Mouse (Mus musculus) olfactory bulb, adult 2 months (tissue): ENCODE results near the gene Ugcg. TPM values are rescaled to one million over a fixed set of nuclear protein-coding genes. Genes with fewer than 3 reads are reported as not detected.
"Not testable (repeated sequence)": the region's sequence is repeated elsewhere in the genome, so short reads cannot be mapped to it uniquely, and the experiment has no call there.

Experiments used
- H3K27ac ChIP-seq: fragments of 200-500 bp; 2 replicates; pipeline ENCODE4 v1.5.1; 2012; ENCODE audit warnings: low read depth, low read length; ENCODE audit not compliant: insufficient read depth
- H3K4me1 ChIP-seq: fragments of 200-500 bp; 2 replicates; pipeline ENCODE4 v1.6.1; 2012; ENCODE audit warnings: low read length; ENCODE audit not compliant: control insufficient read depth, insufficient read depth
- H3K4me3 ChIP-seq: fragments of 200-500 bp; 2 replicates; pipeline ENCODE4 v1.5.1; 2012; ENCODE audit warnings: mild to moderate bottlenecking, low read depth, low read length, moderate library complexity; ENCODE audit not compliant: insufficient read depth
- CTCF ChIP-seq: fragments of 200-500 bp; IDR thresholded peaks from 2 replicates; pipeline ENCODE4 v1.5.1; 2012; ENCODE audit warnings: low read depth, mild to moderate bottlenecking, low read length, moderate library complexity; ENCODE audit not compliant: insufficient read depth
- POLR2A ChIP-seq: fragments of 200-500 bp; IDR thresholded peaks from 2 replicates; pipeline ENCODE4 v1.6.1; 2012; ENCODE audit warnings: mild to moderate bottlenecking, low read depth, low read length, moderate library complexity; ENCODE audit not compliant: insufficient read depth
- WGBS: fragments of 180-500 bp; shearing (Covaris S2); methylation state at CpG from one replicate; pipeline ENCODE4 v1.1.7; 2018; 5-methylcytosine and 5-hydroxymethylcytosine counted together
- polyA plus RNA-seq: library from polyadenylated mRNA; stranded (reverse); fragments of >200 nt; gene quantifications from 2 replicates; pipeline ENCODE4 v1.2.4, GENCODE M21; 2012; ENCODE audit warnings: low replicate concordance; ENCODE audit not compliant: missing spikeins, insufficient read depth, insufficient read length

The Ugcg gene
- polyA plus RNA-seq, 1 experiment, result not detected

DNA sequence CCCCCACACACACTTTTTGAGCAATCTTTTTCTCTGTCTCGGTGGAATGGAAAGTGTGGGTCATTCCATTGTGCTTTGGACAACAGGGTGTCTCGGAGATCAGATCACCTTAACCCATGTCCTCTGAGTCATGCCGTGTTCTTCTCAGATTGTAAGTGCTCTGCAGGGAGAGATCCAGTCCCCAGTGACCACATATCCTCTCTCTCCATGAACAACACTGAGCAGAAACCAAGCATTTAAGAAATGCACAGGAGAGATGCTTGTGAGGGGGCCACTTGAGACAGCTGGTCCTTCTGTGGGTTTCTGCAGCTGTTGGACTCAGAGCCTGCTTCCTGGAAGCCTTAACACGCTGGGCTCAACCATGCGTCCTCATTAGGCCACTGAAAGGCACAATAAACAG is 66.9 kb downstream of the Ugcg start:
- TF ChIP-seq CTCF (no peak), POLR2A (no peak)
- WGBS, result 67% methylated on average over 5 of the region's 5 CpGs
- Histone ChIP-seq H3K4me3 (no peak overlapping the region), H3K4me1 (no peaks in the 10 kb centered on the region), H3K27ac (no peak overlapping the region)

- 77% methylated on average over 3 of the region's 3 CpGs for WGBS
- Histone ChIP-seq H3K4me1 (no peaks in the 10 kb centered on the region), H3K27ac (no peak overlapping the region), H3K4me3 (no peak overlapping the region)
- no peak for TF ChIP-seq POLR2A
Measured at GRCm38 (mm10) chr4:59257866-59258265, 68.8 kb downstream of the Ugcg start.

DNA sequence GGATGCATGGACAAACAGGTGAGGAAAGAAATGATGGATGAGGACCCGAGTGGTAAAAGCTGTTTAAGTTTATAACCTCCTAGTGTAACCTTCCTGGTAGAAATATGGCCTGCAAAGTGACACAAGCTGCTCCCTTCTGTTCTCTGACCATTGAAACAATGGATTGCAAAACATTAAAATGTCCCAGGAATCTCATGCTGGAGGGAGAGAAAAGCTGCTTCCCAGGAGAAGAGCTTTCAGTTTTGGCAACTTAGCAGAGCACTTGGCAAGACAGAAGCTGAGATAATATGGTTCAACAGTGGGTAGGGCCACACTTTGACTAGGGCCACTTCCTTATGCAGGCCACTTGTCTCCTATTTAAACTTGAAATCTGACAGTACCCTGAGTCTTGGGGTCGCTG is 69.7 kb downstream of the Ugcg start:
- Histone ChIP-seq H3K4me3 (no peak overlapping the region), H3K4me1 (no peaks in the 10 kb centered on the region), H3K27ac (no peak overlapping the region)
- 81% methylated on average over 2 of the region's 2 CpGs for WGBS
- TF ChIP-seq CTCF, result no peak
- TF ChIP-seq POLR2A, result no peak

DNA sequence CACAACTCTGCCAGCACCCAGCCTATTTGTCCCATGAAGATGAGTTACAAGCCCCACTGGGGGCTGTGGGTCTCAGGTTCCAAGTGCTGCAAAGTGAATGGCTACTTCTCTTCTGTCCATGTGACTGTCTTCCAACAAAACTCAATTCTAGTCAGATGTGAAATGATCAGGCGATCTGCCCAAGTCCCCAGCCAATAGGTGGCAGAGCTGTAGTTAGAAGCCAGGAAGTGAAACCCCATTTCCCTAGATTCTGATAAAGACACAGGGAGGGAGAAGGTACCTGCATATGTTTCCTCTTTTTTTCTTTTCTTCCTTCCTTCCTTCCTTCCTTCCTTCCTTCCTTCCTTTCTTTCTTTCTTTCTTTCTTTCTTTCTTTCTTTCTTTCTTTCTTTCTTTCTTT is 70.7 kb downstream of the Ugcg start:
- Histone ChIP-seq H3K4me3 (no peak overlapping the region), H3K4me1 (no peaks in the 10 kb centered on the region), H3K27ac (no peak overlapping the region)
- TF ChIP-seq CTCF (no peak), POLR2A (no peak)
- WGBS, result 82% methylated on average over 1 of the region's 1 CpGs

DNA sequence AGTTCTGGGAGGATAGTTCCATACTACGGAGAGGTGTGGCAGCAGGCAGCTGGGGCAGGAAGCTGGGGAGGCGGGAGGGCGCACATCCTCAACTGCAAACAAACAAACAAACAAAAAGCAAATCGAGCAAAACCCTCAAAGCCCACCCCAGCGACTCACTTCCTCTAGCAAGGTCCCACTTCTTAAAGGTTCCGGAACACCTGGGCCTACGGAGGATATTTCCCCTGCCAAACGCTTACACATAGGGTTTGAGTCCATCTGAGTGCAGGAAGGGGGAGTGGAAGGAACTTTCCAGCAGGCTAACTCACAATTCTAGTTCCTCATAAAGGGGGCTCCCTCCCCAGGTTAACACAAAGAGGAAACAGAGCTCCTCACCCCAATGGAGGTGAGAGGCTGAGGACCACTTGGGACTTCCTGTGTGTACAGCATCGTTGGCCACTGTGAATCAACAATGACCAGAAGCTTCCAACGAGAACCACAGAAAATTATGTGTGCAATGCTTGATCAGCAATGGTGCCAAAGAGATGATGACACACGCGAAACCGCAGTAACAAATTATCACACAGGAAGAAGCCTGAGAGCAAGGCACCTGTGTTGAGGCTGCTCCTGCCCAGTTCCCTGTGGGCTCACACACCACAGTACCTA is 71.9 kb downstream of the Ugcg start:
- Histone ChIP-seq H3K4me1 (no peaks in the 10 kb centered on the region), H3K27ac (no peak overlapping the region), H3K4me3 (no peak overlapping the region)
- 88% methylated on average over 13 of the region's 13 CpGs for WGBS
- TF ChIP-seq POLR2A, result no peak
- TF ChIP-seq CTCF, result no peak

- not testable (repeated sequence) for H3K27ac ChIP-seq, H3K4me1 ChIP-seq, H3K4me3 ChIP-seq
- WGBS, result 95% methylated on average over 10 of the region's 10 CpGs
Measured at GRCm38 (mm10) chr4:59261582-59261981, 72.5 kb downstream of the Ugcg start.

DNA sequence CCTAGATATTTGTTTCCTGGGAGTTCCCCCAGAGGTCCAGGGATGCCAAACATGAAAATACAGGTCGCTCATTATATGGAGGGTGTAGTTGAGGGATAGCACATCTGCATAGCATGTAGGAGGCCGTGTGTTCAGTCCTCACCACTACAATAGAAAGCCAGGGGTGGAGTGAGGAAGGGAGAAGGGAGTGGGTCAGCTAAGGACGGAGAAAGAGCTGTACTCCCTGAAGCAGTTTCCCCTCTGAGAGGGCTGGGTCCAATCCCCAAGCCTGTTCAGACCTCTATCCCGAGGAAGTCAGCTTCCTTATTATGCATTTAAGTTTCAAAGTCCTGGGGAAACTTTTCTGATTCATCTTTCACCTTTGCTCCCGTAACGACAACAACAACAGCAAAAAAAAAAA is 73.1 kb downstream of the Ugcg start:
- TF ChIP-seq POLR2A, result no peak
- no peak for TF ChIP-seq CTCF
- H3K4me3 ChIP-seq, result no peak overlapping the region
- no peaks in the 10 kb centered on the region for H3K4me1 ChIP-seq
- no peak overlapping the region for H3K27ac ChIP-seq
- WGBS, result 71% methylated on average over 6 of the region's 6 CpGs

DNA sequence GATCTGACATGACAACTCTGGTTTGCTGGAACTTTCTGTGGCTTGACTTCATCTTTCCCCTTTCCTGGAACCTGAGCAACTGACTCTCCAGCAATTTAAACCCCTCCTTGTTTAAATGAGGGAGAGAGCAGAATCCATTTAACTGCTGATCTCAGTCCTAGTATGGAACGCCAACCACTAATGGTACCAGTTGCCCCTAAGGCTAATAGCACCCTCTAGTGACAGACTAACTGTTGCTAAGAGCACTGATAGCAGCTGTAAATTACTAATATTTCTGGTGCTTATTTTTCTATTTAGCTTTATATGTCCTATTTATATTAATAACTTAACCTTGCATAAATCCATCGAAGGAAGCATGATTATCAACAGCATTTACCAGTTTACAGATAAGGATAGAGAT is 74.4 kb downstream of the Ugcg start:
- WGBS, result 90% methylated on average over 2 of the region's 2 CpGs
- no peaks in the 10 kb centered on the region for H3K4me1 ChIP-seq
- TF ChIP-seq CTCF, result no peak
- H3K27ac ChIP-seq, result no peak overlapping the region
- H3K4me3 ChIP-seq, result no peak overlapping the region

DNA sequence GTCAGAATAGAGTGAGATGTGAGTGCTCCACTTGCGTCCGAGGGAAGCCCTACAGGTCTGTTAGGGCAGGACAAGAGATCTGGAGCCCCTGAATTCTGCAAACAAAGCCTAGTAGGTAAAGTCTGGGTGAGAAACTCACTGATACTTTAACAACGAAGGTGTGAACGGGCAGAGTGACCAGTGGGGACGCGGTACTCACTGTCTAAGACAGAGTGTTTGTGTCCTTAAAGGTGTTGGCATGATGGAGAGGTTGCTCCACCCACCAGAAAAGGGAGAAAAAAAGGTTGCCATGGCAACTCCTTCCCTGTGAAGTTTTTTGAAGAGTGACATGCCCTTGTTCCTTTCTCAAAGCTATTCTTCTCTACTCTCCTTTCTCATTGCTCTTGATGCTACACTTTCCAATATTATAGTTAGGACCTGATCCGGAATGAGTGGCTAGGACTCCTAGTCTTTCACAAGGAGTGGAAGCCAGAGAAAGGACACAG is 75.6 kb downstream of the Ugcg start:
- no peak for TF ChIP-seq CTCF
- TF ChIP-seq POLR2A, result no peak
- Histone ChIP-seq H3K27ac (no peak overlapping the region), H3K4me3 (no peak overlapping the region), H3K4me1 (no peaks in the 10 kb centered on the region)
- WGBS, result 90% methylated on average over 7 of the region's 7 CpGs

DNA sequence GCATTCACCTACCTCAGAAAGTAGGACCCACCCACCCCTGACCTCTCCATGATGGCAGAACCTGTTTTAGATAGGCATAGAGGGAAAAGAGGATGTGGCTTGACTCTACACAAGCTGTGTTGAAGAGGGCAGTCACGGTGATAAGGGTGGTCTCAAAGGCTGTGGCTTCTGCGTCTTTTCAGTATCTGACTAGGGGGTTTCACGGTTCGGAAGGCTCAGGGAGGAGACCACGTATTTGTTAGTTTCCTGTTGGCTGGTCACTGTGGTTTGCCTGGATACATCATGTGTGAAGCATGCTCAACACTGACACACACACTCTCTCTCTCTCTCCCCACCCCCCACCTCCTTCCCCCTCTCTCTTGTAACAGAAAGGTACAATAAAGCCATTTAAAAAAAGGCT is 76.1 kb downstream of the Ugcg start:
- TF ChIP-seq POLR2A (no peak), CTCF (no peak)
- H3K4me3 ChIP-seq, result no peak overlapping the region
- H3K4me1 ChIP-seq, result no peaks in the 10 kb centered on the region
- 91% methylated on average over 5 of the region's 5 CpGs for WGBS
- no peak overlapping the region for H3K27ac ChIP-seq
